Mouse (Mus musculus) liver, embryonic 11.5 days (tissue): Measurements from ENCODE around the gene Ppm1n. TPM values are rescaled to one million over a fixed set of nuclear protein-coding genes. Genes with fewer than 3 reads are reported as not detected.

Experiments used
- ATAC-seq: fragments of 200-750 bp; cut with Nextera tagmentation; replicated peaks from 2 replicates; pipeline ENCODE4 v1.8.0; 2017; ENCODE audit warnings: moderate number of reproducible peaks, mild to moderate bottlenecking, moderate TSS enrichment, moderate library complexity; ENCODE audit not compliant: low FRiP score
- DNase-seq: peaks from one replicate; pipeline ENCODE4 v3.0.0-alpha.2; 2017; ENCODE audit warnings: low spot score
- H3K27ac ChIP-seq: fragments of 300-500 bp; sonication (generic); 2 replicates; pipeline ENCODE4 v1.5.1; 2014; ENCODE audit warnings: mild to moderate bottlenecking, low read depth, low read length, control low read depth
- H3K27me3 ChIP-seq: fragments of 300-500 bp; sonication (generic); replicated peaks from 2 replicates; pipeline ENCODE4 v1.6.1; 2014; ENCODE audit warnings: low read length, mixed read lengths; ENCODE audit not compliant: control insufficient read depth, insufficient read depth
- H3K36me3 ChIP-seq: fragments of 300-500 bp; sonication (generic); 2 replicates; pipeline ENCODE4 v1.6.1; 2014; ENCODE audit warnings: mild to moderate bottlenecking, low read length, moderate library complexity, mixed read lengths; ENCODE audit not compliant: control insufficient read depth, insufficient read depth
- H3K4me1 ChIP-seq: fragments of 300-500 bp; sonication (generic); replicated peaks from 2 replicates; pipeline ENCODE4 v1.6.1; 2014; ENCODE audit warnings: low read length, mixed read lengths; ENCODE audit not compliant: control insufficient read depth, insufficient read depth
- H3K4me2 ChIP-seq: fragments of 300-500 bp; sonication (generic); 2 replicates; pipeline ENCODE4 v1.6.1; 2014; ENCODE audit warnings: mild to moderate bottlenecking, control low read depth, moderate library complexity
- H3K4me3 ChIP-seq: fragments of 300-500 bp; sonication (generic); 2 replicates; pipeline ENCODE4 v1.5.1; 2014; ENCODE audit warnings: low read depth, low read length, control low read depth
- H3K9ac ChIP-seq: fragments of 300-500 bp; sonication (generic); 2 replicates; pipeline ENCODE4 v1.6.1; 2014; ENCODE audit warnings: low read depth, low read length, control low read depth
- H3K9me3 ChIP-seq: fragments of 300-500 bp; sonication (generic); 2 replicates; pipeline ENCODE4 v1.6.1; 2016; ENCODE audit warnings: low read length, inconsistent platforms, mixed read lengths; ENCODE audit not compliant: control insufficient read depth
- WGBS: fragments of 180-500 bp; shearing (Covaris S2); extraction: QIAGEN DNeasy Blood & Tissue Kit; methylation state at CpG from one replicate; pipeline ENCODE4 v1.1.7; 2014; 5-methylcytosine and 5-hydroxymethylcytosine counted together
- polyA plus RNA-seq: library from polyadenylated mRNA; unstranded; fragments of >200 nt; fragmentation: Nextera tagmentation; extraction: Ambion mirVana; gene quantifications from 2 replicates; pipeline ENCODE4 v1.2.1, GENCODE M21; 2014

Ppm1n gene
- polyA plus RNA-seq, 1 experiment from 2014 or later: not detected

- peak overlapping the region; percentile 59 for H3K4me2 ChIP-seq
- H3K9ac ChIP-seq: no peak overlapping the region
- no peak for DNase-seq
- H3K9me3 ChIP-seq: no peaks in the 10 kb centered on the region
- H3K27ac ChIP-seq: no peak overlapping the region
- peaks cover 63% of the 10 kb centered on the region for H3K27me3 ChIP-seq
- H3K36me3 ChIP-seq: no peaks in the 10 kb centered on the region
- WGBS: 3% methylated on average over 48 of the region's 48 CpGs
- H3K4me1 ChIP-seq: peaks cover 12% of the 10 kb centered on the region
- ATAC-seq: no peak
- peak overlapping the region; percentile 36 for H3K4me3 ChIP-seq
These were observed 24.9 kb upstream of the Ppm1n start for GRCm38 (mm10) chr7:19304501-19305412.

DNA sequence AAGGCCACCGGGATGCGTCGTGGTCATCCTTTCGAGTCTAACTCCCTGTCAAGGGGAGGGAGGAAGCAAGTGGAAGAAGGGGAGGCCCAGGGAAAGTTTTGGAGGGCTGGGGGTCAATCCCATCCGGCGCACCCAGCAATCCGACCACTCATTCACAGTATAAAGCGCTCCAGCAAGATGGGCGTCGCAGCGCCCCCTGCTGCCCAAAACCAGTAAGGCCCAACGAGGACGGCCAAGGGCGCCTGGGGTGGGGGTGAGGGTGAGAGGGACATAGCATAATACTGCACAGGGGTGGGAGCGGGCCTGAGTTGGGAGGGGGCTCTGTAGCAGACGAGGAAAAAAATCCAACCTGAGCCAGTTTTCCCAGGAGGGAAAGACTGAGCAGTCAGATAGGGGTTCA lies 23.9 kb upstream of the Ppm1n start:
- Histone ChIP-seq H3K27me3 (peaks cover 63% of the 10 kb centered on the region), H3K9ac (no peak overlapping the region), H3K4me1 (peaks cover 6% of the 10 kb centered on the region), H3K4me2 (peak overlapping the region; percentile 50), H3K27ac (no peak overlapping the region), H3K36me3 (no peaks in the 10 kb centered on the region), H3K9me3 (no peaks in the 10 kb centered on the region), H3K4me3 (peak overlapping the region; percentile 28; the same call in 1 of the 2 replicates)
- ATAC-seq: no peak
- peak; percentile 81 for DNase-seq
- WGBS: 2% methylated on average over 16 of the region's 16 CpGs

DNA sequence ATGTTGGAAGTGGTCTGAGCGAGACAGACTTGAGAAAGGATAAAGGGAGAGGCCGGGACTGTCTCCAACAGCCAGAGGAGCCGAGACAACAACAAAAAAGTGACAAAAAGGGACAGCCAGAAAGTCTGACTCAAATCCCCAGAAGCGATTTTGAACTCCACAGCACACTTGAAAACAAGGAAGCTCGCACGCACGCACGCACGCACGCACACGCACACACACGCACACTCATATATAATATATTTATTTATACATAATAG lies 23.1 kb upstream of the Ppm1n start:
- 75% methylated on average over 12 of the region's 12 CpGs for WGBS
- no peak overlapping the region for H3K9ac ChIP-seq
- H3K4me1 ChIP-seq: peaks cover 6% of the 10 kb centered on the region

GRCm38 (mm10) chr7:19302264-19303045 lies 22.6 kb upstream of the Ppm1n start:
- H3K9me3 ChIP-seq: no peaks in the 10 kb centered on the region
- H3K27me3 ChIP-seq: peaks cover 62% of the 10 kb centered on the region
- H3K4me3 ChIP-seq: 0 out of 2 replicates have a peak overlapping the region, but pooled peaks have one; percentile 10
- H3K27ac ChIP-seq: no peak overlapping the region
- no peak for ATAC-seq
- no peak overlapping the region for H3K9ac ChIP-seq
- H3K4me2 ChIP-seq: peak overlapping the region; percentile 38; the same call in 1 of the 2 replicates
- peaks cover 6% of the 10 kb centered on the region for H3K4me1 ChIP-seq
- WGBS: 49% methylated on average over 13 of the region's 13 CpGs
- no peaks in the 10 kb centered on the region for H3K36me3 ChIP-seq
- DNase-seq: no peak

More for the DNA sequence above, 23.1 kb upstream of the Ppm1n start:
- DNase-seq: no peak
- ATAC-seq: no peak
- no peak overlapping the region for H3K27ac ChIP-seq
- H3K27me3 ChIP-seq: peaks cover 63% of the 10 kb centered on the region
- no peak overlapping the region for H3K4me3 ChIP-seq
- H3K4me2 ChIP-seq: no peak overlapping the region
- H3K36me3 ChIP-seq: no peaks in the 10 kb centered on the region
- H3K9me3 ChIP-seq: no peaks in the 10 kb centered on the region

DNA sequence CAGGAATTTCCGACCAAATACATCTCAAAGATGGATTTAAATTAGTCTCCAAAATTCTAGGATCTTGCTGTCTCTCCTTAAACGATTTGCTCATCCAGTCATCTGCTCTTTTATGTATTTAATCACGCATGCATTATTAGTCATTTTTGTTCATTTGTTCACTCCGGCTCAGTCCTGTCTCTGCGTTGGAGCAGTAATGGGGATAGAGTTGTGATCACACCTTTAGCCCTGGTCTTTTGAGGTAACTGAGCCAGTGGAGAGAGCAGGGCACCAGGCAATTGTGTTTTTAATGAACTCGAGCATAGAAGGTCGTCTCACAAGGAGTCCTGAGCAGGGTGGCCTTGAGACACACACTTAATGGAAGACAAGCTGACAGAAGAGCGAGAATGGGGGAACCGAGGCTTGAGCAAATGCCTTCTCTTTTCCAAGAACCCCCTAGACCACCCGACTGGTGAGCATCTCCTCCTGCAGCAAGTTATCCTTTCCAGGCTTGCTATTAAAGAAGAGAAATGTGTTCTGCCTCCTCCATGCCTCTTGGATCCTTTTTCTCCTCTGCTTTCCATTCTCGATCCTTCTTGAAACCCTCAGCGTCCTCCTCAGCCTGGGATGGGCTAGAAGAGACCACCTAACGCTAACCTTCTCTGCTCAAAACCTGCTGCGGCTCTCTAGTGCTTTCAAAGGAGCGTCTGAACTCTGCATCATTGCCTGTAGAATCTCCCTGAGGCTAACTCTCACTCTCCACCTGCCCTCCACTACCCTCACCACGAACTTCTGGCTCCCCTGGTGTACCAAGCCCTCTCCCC lies 21.8 kb upstream of the Ppm1n start:
- H3K4me3 ChIP-seq: peak overlapping the region; percentile 10; the same call in 1 of the 2 replicates
- H3K9ac ChIP-seq: no peak overlapping the region
- peak overlapping the region; percentile 38 for H3K4me2 ChIP-seq
- peaks cover 6% of the 10 kb centered on the region for H3K4me1 ChIP-seq
- H3K9me3 ChIP-seq: no peaks in the 10 kb centered on the region
- H3K27me3 ChIP-seq: peaks cover 54% of the 10 kb centered on the region
- WGBS: 13% methylated on average over 16 of the region's 16 CpGs
- no peak for ATAC-seq
- H3K27ac ChIP-seq: no peak overlapping the region
- DNase-seq: no peak
- no peaks in the 10 kb centered on the region for H3K36me3 ChIP-seq

DNA sequence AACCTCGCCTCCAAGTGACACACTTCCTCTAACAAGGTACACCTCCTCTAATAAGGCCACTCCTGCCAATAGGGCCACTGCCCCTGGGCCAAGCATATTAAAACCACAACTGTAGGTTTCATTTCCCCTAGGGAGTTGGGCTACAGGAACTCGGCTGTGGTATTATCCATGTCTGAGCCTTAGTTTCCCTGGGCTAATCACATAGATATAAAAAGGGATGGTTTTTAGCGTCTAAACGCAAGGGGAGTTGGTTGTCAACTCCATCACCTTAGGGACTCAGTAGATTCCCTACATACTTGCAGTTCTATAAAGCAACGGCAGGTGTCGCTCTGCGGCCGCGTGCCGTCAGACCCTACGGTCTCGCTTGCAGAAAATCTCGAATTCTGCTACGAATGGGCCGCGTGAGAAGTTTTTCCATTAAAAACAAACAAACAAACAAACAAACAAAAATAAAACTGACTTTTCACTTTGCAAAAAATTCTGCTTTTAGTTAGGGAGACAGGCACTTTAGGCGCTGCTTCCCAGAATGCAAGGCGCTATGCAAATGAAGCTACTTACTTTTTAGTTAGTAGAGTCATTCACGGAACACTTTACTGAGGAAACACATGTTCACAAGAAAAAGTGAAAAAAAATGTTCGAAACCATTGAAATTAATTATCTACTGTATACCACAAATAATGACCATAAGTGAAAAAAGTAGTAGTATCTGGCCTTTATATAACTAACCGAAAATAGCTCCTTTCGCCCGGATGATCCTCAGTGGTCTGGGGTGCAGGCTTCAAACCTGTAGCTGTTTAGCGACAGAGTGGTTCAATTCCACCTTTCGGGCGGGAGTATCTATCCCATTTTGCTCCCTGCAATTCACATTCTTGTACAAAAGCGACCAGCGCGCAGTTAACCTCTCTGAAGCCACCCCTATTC lies 20.9 kb upstream of the Ppm1n start:
- H3K36me3 ChIP-seq: no peaks in the 10 kb centered on the region
- peaks cover 6% of the 10 kb centered on the region for H3K4me1 ChIP-seq
- H3K9ac ChIP-seq: peak overlapping the region; percentile 52; the same call in 1 of the 2 replicates
- peak overlapping the region; percentile 46 for H3K4me2 ChIP-seq
- DNase-seq (peak; percentile 71), ATAC-seq (peak; percentile 83)
- WGBS: under 1% methylated on average over 29 of the region's 29 CpGs
- peak overlapping the region; percentile 51 for H3K4me3 ChIP-seq
- peaks cover 45% of the 10 kb centered on the region for H3K27me3 ChIP-seq
- H3K27ac ChIP-seq: no peak overlapping the region
- no peaks in the 10 kb centered on the region for H3K9me3 ChIP-seq

DNA sequence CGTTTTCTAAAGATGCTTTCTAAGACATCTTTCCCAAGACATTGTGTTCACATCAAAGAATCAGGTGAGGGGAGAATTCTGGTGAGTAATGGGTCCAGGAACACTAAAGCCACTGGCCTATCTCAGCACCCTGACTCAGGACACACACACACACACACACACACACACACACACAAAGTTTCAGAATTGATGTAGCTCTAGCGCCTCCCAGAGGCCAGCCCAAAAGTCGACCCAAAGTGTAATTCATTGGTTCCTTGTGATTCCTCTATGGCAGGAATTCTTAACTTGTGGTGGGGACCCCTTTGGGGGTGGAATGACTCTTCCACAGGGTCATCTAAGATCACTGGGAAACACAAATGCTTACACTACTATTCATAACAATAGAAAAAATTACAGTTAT lies 19.3 kb upstream of the Ppm1n start:
- Histone ChIP-seq H3K9me3 (no peaks in the 10 kb centered on the region), H3K4me2 (no peak overlapping the region), H3K4me1 (peaks cover 4% of the 10 kb centered on the region), H3K9ac (no peak overlapping the region), H3K27ac (no peak overlapping the region), H3K4me3 (no peak overlapping the region), H3K27me3 (peaks cover 30% of the 10 kb centered on the region), H3K36me3 (no peaks in the 10 kb centered on the region)
- DNase-seq (no peak), ATAC-seq (no peak)
- WGBS: 18% methylated on average over 3 of the region's 3 CpGs
